18 mouse cellular contexts compared by ENCODE assay signal in the genomic region with DNA sequence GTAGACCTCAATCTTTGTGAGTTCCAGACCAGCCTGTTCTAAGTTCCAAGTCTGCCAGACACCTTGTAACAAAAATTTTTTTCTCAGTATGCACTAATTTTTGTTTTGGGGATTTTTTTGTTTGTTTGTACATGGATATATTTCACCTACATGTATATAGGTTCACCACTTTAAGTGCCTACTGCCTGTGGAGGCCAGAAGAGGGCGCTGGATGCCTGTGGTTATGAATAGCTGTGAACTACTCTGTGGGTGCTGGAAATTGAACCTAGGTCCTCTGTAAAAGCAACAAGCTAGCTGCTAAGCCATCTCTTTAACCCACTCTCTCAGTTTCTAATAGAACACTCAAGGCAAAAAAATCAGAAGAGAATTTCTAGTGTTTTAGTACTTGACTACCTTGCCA. TPM values are rescaled to one million over a fixed set of nuclear protein-coding genes. Genes with fewer than 3 reads are reported as not detected.
DNase-seq lines count a peak whose midpoint lies in the region; ATAC-seq and TF ChIP-seq lines count a peak whose summit lies in the region.
"Had no signal": no experiment of that assay in that cellular context is flagged by ENCODE, and none has a peak within 500 bp of the region (broad histone marks: within the 10 kb centered on the region; RNA-seq: fewer than 3 reads in every experiment).

No protein-coding gene starts in this region.

- no peaks in the 10 kb centered on the region for H3K27me3 ChIP-seq in liver, embryonic 11.5 days (replicated peaks; ENCODE audit: control insufficient read depth, insufficient read depth, low read length)
- H3K27me3 ChIP-seq in E14TG2a.4 (ENCODE audit: insufficient read depth, low read length): no peaks in the 10 kb centered on the region
- H3K27me3 ChIP-seq: embryonic facial prominence, embryonic 15.5 days; forebrain, embryonic 13.5 days; midbrain, embryonic 12.5 days; stomach, embryonic 15.5 days had no signal

- no peak overlapping the region for H3K4me3 ChIP-seq in liver, embryonic 11.5 days (ENCODE audit: low read depth, low read length)
- H3K4me3 ChIP-seq in E14TG2a.4 (replicated peaks; ENCODE audit: low read length): no peak overlapping the region
- no peak overlapping the region for H3K4me3 ChIP-seq in bone marrow, adult 2 months (replicated peaks; ENCODE audit: control insufficient read depth, low read depth, low read length)
- H3K4me3 ChIP-seq: embryonic facial prominence, embryonic 15.5 days; forebrain, embryonic 13.5 days; midbrain, embryonic 12.5 days; stomach, embryonic 15.5 days had no signal

- TF ChIP-seq POLR2A in bone marrow, adult 2 months (IDR thresholded peaks at IDR 0.05; ENCODE audit: borderline replicate concordance, control insufficient read depth, low read depth, low read length): no peak

- no peak overlapping the region for H3K4me2 ChIP-seq in liver, embryonic 11.5 days
- H3K4me2 ChIP-seq: embryonic facial prominence, embryonic 15.5 days; forebrain, embryonic 13.5 days; midbrain, embryonic 12.5 days; stomach, embryonic 15.5 days had no signal

- H3K9me3 ChIP-seq in liver, embryonic 11.5 days (ENCODE audit: control insufficient read depth, low read length): no peaks in the 10 kb centered on the region
- no peaks in the 10 kb centered on the region for H3K9me3 ChIP-seq in E14TG2a.4 (ENCODE audit: low read length)
- H3K9me3 ChIP-seq: embryonic facial prominence, embryonic 15.5 days; forebrain, embryonic 13.5 days; midbrain, embryonic 12.5 days; stomach, embryonic 15.5 days had no signal

- peaks cover 25% of the 10 kb centered on the region for H3K36me3 ChIP-seq in liver, embryonic 11.5 days (ENCODE audit: control insufficient read depth, insufficient read depth, low read length)
- peaks cover 47% of the 10 kb centered on the region for H3K36me3 ChIP-seq in E14TG2a.4 (ENCODE audit: insufficient read depth, low read length)

- DNase-seq in liver: peak; percentile 9
- no peak for DNase-seq in liver, embryonic 11.5 days (ENCODE audit: low spot score)
- DNase-seq in B cell, adult 2 months: peak; percentile 15
- no peak for DNase-seq in retina, postnatal 1 day
- no peak for DNase-seq in cerebellum, postnatal 25 days
- DNase-seq in cerebellum, adult 9-11 months: no peak
- DNase-seq: adrenal gland, postnatal 14 days; heart, postnatal 36 days; kidney, postnatal 10 days; lung, postnatal 10 days; right cerebral cortex, postnatal 4 days had no signal

- WGBS in liver, embryonic 11.5 days: 71% methylated on average over 1 of the region's 1 CpGs
- WGBS in bone marrow, adult 2 months: 81% methylated on average over 1 of the region's 1 CpGs

- peak; percentile 67 for TF ChIP-seq CTCF in E14TG2a.4 (conservative IDR thresholded peaks at IDR 0.05; ENCODE audit: low read length)
- TF ChIP-seq CTCF in bone marrow, adult 2 months (IDR thresholded peaks at IDR 0.05; ENCODE audit: control insufficient read depth, insufficient read depth, low read length): peak; percentile 25; the same call in 1 of the 2 replicates

- no peak overlapping the region for H3K9ac ChIP-seq in liver, embryonic 11.5 days (ENCODE audit: low read depth, low read length)
- H3K9ac ChIP-seq: embryonic facial prominence, embryonic 15.5 days; forebrain, embryonic 13.5 days; midbrain, embryonic 12.5 days; stomach, embryonic 15.5 days had no signal

- no peaks in the 10 kb centered on the region for H3K4me1 ChIP-seq in liver, embryonic 11.5 days (replicated peaks; ENCODE audit: control insufficient read depth, insufficient read depth, low read length)
- H3K4me1 ChIP-seq in E14TG2a.4 (replicated peaks; ENCODE audit: low read depth, low read length): peaks cover 5% of the 10 kb centered on the region; the same call in 1 of the 2 replicates
- no peaks in the 10 kb centered on the region for H3K4me1 ChIP-seq in bone marrow, adult 2 months (ENCODE audit: control insufficient read depth, insufficient read depth, low read length)
- H3K4me1 ChIP-seq: embryonic facial prominence, embryonic 15.5 days; forebrain, embryonic 13.5 days; midbrain, embryonic 12.5 days; stomach, embryonic 15.5 days had no signal

- no peak for ATAC-seq in liver, embryonic 11.5 days (replicated peaks; ENCODE audit: low FRiP score)
- ATAC-seq: forebrain, embryonic 13.5 days; hindbrain, postnatal 0 days had no signal

- no peak overlapping the region for H3K27ac ChIP-seq in liver, embryonic 11.5 days (ENCODE audit: low read depth, low read length)
- H3K27ac ChIP-seq in bone marrow, adult 2 months (ENCODE audit: control insufficient read depth, insufficient read depth, low read depth, low read length, poor library complexity): no peak overlapping the region
- H3K27ac ChIP-seq: embryonic facial prominence, embryonic 15.5 days; forebrain, embryonic 13.5 days; hindbrain, postnatal 0 days; midbrain, embryonic 12.5 days; stomach, embryonic 15.5 days had no signal

RNA-seq across cellular contexts. Expression of a gene that starts 11.0 kb away (rescaled TPM):
- polyA plus RNA-seq in liver, embryonic 11.5 days (2014; fragmentation: Nextera tagmentation; extraction: Ambion mirVana): 13.0 and 13.1 TPM in 2 replicates
- 4.3 and 5.3 TPM in 2 replicates for polyA plus RNA-seq in bone marrow, adult 2 months (2011; ENCODE audit: insufficient read depth, insufficient read length, low replicate concordance, missing spikeins)

RNA-seq across cellular contexts. Expression of a gene that starts 43.7 kb away (rescaled TPM):
- 93.0 and 93.5 TPM in 2 replicates for polyA plus RNA-seq in liver, embryonic 11.5 days (2014; fragmentation: Nextera tagmentation; extraction: Ambion mirVana)
- 16.3 and 39.3 TPM in 2 replicates for polyA plus RNA-seq in bone marrow, adult 2 months (2011; ENCODE audit: insufficient read depth, insufficient read length, low replicate concordance, missing spikeins)

RNA-seq across cellular contexts. Expression of a gene that starts 43.7 kb away (rescaled TPM):
- 86.1 and 93.7 TPM in 2 replicates for polyA plus RNA-seq in liver, embryonic 11.5 days (2014; fragmentation: Nextera tagmentation; extraction: Ambion mirVana)
- polyA plus RNA-seq in bone marrow, adult 2 months (2011; ENCODE audit: insufficient read depth, insufficient read length, low replicate concordance, missing spikeins): 16.2 and 24.9 TPM in 2 replicates

RNA-seq across cellular contexts. Expression of a gene that starts 58.4 kb away (rescaled TPM):
- polyA plus RNA-seq in liver, embryonic 11.5 days (2014; fragmentation: Nextera tagmentation; extraction: Ambion mirVana): 0.38 and 0.75 TPM in 2 replicates
- 0.79 and 6.2 TPM in 2 replicates for polyA plus RNA-seq in bone marrow, adult 2 months (2011; ENCODE audit: insufficient read depth, insufficient read length, low replicate concordance, missing spikeins)

Comparison
In these comparisons a context has a peak if more than half of its experiments do, and no peak if none do; other contexts are left out.
1. DNase-seq: peak in liver (single experiment) and B cell, adult 2 months (2 of 2); none in liver, embryonic 11.5 days (single experiment), retina, postnatal 1 day (single experiment), cerebellum, postnatal 25 days (0 of 2) and cerebellum, adult 9-11 months (single experiment).